Mouse (Mus musculus) spleen, postnatal 14 days (tissue): ENCODE results near the gene Gk5.

Experiments used
- DNase-seq, 2 experiments: peaks; one replicate each; pipeline ENCODE4 v3.0.0; 2021 to 2022; ENCODE audit warnings: low spot score in 2 of 2

Gk5 gene

DNA sequence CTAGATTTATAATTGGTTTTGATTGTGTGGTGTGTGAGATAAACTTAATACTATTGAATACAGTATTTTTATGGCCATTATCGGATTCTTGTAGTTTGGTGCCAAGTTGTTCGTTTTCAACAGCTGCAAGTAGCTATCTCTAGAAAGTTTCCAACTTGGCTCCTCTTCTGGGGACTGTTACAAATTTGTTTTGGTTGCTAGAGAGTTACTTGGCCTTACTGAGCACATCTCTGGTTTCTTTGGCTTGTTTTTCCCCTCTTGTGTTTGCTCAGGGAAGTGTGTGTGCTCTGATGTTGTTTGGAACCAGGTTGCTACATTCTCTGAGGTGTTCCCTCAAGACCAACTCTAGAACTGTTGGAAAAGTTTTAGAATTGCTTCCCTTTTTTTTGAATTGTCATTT lies 104.1 kb downstream of the Gk5 start:
- no peak for DNase-seq

DNA sequence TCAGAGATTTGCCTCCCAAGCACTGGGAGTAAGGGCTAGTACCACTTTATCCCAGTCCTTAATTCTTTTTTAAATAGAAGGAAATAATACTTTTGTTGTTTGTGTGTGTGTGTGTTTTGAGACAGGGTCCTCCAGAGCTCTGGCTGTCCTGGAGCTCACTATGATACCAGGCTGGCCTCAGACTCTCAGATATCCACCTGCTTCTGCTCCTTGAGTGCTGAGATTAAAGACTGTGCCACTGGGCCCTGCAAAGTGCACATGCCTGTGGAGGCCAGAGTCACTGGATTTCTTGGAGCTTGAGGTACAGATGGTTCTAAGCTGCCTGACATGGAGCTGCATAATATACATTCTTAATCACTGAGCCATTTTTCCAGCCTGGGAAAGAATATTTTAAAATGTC lies 109.1 kb downstream of the Gk5 start:
- DNase-seq: no peak

GRCm38 (mm10) chr9:96230271-96230670 lies 111.1 kb downstream of the Gk5 start:
- no peak for DNase-seq
